Mouse (Mus musculus) embryonic fibroblast, embryonic 13.5 days (primary cell): ENCODE measurements around the gene Dnajc19.

ENCODE experiments used
- CTCF ChIP-seq: IDR thresholded peaks from 2 replicates; pipeline ENCODE4 v1.5.1; 2011; ENCODE audit warnings: mild to moderate bottlenecking, control low read depth, low read length, moderate library complexity, borderline replicate concordance; ENCODE audit not compliant: insufficient read depth
- POLR2A ChIP-seq: IDR thresholded peaks from 2 replicates; pipeline ENCODE4 v1.6.1; 2011; ENCODE audit warnings: low read depth, mild to moderate bottlenecking, control low read depth, low read length, moderate library complexity

- TF ChIP-seq CTCF, result no peak
- TF ChIP-seq POLR2A, result no peak
These were observed 21.8 kb upstream of the Dnajc19 start for GRCm38 (mm10) chr3:34102891-34103290.
